Mouse (Mus musculus): ENCODE measurements around the gene Prickle2.

The Prickle2 gene

DNA sequence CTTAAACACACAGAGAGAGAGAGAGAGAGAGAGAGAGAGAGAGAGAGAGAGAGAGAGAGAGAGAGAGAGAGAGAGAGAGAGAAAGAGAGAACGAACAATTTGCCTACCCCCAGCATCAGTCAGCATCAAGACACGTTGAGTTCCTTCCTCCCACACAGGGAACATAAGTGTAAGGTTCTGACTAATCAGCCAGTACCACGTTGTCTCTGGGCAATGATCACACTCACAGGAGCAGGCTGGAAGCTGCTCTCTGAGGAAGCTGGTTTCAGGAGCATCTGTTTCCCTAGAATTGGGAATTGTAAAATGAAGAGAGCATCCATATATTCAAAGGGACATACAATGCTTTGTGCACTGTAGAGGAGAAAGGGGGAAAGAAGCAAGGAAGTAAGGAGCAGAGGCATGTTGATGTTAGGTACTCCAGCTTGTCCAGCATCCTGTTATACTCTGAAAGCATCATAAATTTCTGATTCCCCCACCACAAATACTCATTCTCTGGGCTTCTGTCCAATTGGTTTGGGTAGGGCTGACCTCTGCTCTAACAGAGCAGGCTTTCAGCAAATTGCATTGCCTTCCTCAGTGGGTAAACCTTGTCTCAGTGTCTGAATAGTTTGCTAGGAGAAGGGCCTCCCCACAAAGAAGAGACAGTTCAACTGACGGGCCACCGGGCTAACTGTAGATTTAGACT, 116.4 kb downstream of the Prickle2 start:
- no peak for DNase-seq (ENCODE audit: low spot score in 2 of 2)

DNA sequence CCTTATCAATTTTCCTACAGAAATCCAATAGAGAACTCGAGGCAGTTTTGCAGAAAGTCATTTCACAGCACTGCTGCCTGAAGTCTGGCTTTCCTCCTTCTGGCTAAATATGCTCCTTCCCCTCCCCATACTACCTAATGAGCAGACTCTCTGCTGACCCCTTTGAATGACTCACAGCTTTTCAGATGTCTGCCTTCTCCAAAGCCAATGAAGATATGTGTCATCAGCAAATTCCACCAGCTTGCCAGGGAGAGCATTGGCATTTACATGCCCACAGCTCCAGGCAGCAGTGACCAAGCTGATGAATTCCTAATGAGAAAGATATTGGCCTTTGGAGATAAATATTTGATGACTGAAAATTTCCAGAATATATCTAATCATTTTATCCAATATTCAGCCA, 121.9 kb downstream of the Prickle2 start:
- no peak for DNase-seq (ENCODE audit: low spot score in 2 of 2)

DNA sequence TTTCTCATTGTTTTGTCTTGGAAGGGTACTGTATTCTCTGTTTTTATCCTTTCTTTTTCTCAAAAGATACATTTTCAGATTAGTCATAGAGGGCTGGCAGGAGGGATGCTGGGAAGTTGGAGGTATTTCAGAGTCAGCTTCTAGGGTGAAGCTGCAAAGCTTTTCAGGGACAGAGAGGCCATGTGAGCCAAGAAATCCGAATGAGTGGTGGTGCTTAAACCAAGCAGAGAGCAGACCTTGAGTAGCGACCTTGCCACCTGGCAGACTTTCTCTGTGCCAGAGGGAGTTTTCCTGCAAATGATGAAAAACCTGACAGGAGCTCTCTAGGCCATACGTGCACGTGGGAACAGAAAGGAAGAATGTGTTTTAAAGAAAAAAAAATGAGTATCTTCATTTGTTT, 130.7 kb downstream of the Prickle2 start:
- no peak for DNase-seq (ENCODE audit: low spot score in 2 of 2)

DNA sequence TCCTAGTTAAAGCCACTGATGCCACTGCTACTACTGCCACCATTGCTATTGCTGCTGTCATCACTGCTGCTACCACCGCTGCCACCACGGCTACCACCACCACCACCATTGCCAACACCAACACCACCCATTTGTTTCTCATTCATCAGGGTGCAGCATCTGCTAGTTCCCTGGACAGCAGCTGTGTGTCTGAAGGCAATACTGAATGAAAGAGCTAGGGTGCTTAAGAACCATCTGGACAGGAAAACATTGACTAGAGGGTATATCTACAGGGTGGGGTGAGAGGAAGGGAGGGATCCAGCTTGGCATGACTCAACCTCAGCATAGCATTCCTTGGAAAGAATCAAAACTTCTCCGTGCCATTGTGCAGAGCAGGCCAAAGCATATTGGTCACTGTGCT, 133.8 kb downstream of the Prickle2 start:
- no peak for DNase-seq (ENCODE audit: low spot score in 2 of 2)

DNA sequence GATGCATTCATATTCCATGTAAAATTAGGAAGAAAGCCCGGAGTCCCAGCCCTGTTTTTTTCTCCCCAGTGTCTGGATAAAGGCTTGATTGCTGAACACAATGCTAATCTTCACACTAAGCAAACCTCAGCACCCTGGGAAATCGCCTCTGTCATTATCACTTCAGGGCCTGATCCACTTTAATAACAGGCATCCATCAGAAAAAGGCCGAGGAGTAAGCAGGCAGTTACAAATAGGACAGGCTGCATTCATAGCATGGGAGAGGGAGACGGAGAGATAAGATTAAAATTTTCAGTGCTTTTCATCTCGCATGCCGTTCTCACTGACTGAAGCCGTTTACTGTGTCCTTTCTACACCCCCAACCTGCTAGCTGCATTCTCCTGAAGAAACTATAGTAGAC, 135.9 kb downstream of the Prickle2 start:
- DNase-seq (ENCODE audit: low spot score in 2 of 2): no peak

DNA sequence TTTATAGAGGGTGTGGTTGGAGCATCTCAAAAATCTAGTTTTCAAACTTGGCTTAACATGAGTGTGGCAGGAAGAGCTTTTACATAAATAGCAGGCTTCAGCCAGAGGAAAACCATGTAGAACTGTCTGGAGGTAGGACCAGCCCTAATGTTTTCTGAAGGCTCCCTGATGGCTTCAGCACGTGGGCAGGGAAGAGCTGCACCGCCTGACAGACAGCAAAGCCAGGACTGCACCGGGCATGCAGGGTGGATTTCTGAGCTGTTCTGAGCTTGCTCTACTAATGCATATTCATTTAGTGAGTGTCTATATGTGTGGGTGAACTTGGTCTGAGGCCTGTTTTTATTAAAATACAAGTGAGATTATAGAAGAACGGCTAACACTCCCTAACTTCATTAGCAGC, 136.7 kb downstream of the Prickle2 start:
- DNase-seq (ENCODE audit: low spot score in 2 of 2): no peak

DNA sequence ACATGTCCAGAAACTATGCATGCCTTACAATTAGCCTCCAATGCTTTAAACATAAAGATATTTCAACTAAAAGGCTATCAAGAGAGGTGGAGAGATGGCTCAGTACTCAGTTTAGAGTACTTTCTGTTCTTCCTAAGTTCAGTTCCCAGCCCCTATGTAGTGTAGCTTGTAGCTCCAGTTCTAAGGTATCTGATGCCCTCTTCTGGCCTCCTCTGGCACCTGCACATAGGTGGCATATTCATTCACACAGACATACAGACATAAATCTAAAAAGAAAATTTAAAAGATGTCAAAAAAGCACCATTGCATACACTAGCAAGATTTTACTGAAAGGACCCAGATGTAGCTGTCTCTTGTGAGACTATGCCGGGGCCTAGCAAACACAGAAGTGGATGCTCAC, 146.7 kb downstream of the Prickle2 start:
- DNase-seq (ENCODE audit: low spot score in 2 of 2): no peak

DNA sequence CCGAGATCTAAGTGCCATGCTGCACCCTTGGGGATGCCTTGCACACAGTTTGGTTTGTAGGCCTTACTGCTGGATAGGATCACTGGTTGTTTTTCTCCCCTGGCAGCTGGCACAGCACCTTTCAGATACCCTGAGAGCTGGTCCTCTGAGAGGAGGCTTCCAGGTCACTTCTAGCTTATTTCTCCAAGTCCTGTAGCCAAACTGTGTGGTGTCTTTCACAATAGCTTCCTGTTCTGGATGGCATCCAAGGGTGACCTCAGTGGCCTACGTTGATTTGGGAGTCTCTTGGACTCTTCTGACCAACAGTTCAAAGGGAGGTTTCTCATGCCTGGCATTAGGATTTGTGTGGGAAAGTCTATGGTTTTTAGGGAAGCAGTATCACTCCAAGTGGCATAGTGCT, 150.3 kb downstream of the Prickle2 start:
- no peak for DNase-seq (ENCODE audit: low spot score in 2 of 2)

DNA sequence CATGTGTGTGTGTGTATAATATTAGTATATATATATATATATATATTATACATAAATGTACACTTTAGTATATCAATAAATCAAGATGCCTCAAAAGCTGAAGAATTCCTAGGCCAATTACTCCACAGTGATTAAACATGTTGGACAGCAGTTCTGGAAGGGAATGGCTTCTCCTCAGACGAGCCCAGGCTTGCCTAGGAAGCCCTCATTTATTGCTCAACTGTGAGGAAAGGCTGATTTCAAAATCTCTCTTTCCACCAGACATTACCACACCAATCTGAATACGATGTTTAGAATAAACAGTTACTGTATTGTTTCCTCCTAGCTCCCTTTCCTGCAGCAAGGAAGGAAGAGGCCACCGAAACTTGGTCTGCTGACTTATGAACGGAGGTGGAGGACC, 152.9 kb downstream of the Prickle2 start:
- no peak for DNase-seq (ENCODE audit: low spot score in 2 of 2)

DNA sequence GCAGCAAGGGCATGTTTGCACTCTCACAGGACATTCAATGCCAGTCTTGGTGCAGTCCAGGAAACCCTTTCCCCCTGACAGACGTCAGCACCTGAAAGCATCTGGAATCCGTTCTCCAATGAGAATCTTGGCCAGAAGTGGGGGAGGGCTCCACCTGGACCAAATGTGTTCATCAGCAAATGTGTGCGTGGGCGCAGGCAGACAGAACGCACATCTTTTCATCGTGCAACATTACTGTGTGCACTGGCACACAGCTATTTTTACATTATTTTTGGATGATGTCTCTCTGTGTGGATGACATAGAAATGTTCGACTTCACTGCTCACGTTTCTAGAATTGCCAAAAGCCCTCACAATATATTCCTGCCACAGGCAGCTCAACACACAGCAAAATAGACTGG, 156.7 kb downstream of the Prickle2 start:
- no peak for DNase-seq (ENCODE audit: low spot score in 2 of 2)

DNA sequence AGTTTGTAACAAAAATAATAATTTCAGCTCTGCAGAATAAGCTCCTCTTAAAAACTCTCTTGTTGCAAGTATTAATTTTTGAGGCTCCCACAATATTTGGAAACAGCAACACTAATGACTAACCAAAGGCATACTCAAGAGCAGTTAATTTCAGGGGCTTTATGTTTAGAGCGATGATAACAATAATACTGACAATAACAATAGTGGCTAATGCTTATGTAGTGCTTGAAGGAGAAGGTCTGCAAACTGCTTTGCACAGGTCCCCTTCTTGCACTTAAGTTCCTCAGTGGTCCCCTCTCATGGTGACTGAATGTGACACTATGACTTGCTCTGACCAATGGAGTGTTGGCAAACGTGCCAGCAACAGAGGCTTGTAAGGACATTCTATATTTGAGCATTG, 160.8 kb downstream of the Prickle2 start:
- DNase-seq (ENCODE audit: low spot score in 2 of 2): no peak

DNA sequence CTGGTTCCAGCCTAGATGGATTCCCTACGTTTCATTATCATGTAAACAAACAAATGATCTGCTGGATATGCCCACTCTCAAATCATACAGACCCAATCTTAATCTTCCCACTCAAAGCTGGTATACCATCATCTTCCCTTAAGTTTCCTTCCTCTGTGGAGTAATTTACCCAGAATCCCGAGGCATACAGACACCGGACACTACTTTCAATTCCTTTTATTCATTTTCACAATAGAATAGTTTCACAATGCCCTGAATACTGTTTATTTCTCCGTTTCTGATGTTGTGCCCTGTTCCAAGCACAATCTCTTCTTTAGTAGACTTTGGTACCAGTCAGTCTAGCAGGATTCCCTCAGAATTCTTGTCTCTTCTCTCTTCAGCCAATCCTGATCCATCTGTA, 162.1 kb downstream of the Prickle2 start:
- DNase-seq (ENCODE audit: low spot score in 2 of 2): no peak

DNA sequence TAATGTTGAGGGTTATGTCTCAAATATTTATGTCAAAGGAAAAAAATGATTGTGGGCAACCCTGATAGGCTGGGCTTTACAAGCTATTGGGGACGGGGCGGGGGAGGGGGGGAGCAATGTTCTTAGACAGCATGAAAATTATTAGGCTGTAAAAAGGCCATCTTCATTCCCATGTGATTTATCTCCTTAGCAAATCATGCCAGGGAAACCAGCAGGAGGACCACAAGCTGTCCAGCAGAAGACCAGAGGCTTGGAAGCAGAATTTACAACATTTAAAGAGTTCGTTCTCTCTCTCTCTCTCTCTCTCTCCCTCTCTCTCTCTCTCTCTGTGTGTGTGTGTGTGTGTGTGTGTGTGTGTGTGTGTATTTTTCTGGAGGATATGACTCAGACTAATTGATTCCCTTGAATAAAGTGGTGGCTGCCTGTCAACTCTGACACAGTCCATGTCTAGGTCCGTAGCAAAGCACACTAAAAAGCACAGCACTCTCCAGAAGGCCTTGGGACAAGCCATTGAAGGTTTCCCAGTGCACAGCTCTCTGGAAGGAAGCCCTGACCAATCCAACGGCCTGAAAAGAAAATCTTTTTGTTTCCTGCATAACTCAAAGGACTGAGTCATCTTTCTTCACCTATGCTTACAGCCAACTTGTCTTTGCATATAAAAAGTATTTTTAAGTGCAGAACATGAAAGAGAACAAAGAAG, 163.4 kb downstream of the Prickle2 start:
- DNase-seq (ENCODE audit: low spot score in 2 of 2): no peak

DNA sequence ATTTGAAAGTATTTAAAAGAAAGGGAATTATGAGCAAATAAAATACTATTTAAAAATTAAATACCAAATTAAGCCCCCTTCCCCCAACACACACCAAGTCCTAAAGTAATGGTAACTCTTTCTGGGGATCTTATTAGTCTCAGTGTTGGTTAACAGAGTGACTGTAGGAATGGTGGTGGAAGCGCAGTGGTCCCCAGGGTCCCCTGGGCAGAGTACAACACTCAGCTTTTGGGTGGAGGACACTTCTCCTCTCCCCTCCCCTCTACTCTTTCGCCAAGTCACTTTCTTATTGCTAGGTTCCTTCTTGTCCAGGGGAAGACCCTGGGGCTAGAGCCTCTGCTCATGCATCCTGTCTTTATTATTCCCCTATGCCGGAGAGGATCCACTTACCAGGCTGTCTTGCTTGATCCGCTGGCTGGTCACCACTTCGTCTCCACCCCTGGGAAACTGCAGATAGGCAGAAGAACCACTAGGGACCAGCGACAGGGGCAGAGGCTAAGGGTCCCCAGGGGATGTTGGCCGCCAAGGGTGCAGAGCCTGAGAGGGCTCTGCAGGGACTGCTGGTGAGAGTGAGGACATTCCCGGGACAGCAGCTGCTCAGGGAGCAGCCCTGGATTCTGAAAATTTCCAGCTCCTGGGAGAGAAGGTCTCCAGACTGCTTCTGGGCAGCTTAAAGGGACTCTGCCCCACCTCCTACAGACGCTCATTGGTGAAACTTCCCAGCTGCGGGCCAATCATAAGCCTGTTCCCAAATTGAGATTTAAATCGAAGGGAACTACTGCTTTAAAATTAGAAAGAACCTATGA, 171.5 kb downstream of the Prickle2 start:
- DNase-seq (ENCODE audit: low spot score in 2 of 2): peak in 1 of 2 experiments; percentile 27

DNA sequence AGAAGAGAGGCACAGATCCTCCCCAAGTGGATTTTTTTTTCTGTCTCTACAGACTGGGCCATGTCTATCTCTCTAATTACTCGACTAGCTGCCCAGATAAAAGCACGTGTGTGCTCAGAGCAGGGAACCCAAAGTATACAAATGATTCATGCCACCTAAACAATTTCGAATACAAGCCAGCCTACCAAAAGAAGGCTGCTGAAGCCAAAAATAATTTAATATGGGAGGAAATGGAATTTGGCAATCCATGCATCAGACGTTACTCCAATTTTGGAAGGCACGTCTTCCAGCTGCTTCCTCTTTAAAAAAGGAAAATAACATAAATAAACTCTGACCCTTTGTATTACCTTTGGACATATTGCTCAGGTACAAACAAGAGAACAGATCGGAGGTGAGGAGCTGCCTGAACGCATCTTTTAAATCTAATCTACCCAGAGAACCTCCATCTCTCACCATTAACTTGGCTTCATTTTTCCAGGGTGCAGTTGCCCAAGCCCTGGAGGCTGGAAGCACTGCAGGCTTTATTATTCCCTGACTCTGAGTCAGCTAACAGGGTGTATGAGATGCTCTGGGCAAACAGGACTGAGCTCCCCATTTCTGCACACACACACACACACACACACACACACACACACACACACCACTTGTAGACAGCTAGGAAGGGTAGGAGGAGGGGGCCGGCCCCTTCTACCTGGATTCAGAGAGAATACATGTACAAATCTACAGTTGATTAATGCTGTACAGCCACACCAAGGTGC, 172.5 kb downstream of the Prickle2 start:
- DNase-seq (ENCODE audit: low spot score in 2 of 2): no peak

DNA sequence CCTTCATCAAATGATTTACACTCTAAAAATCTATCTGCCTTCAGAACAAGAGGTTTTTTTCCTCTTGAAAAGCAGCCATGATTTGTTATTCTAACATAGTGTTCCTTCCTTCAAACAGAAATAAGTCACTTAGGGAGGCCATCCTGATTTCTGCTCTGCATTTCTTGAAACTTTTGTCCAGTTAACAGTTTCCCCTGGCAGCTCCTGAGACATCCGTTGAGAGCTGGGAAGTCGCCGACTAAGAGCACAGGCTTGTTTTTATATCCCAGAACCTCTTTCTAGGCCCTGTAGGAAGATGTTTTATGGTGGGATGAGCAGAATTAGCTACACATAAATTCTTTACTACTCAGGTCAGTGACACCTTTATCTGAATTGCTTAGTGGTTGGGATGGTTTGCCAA, 173.1 kb downstream of the Prickle2 start:
- DNase-seq (ENCODE audit: low spot score in 2 of 2): no peak

DNA sequence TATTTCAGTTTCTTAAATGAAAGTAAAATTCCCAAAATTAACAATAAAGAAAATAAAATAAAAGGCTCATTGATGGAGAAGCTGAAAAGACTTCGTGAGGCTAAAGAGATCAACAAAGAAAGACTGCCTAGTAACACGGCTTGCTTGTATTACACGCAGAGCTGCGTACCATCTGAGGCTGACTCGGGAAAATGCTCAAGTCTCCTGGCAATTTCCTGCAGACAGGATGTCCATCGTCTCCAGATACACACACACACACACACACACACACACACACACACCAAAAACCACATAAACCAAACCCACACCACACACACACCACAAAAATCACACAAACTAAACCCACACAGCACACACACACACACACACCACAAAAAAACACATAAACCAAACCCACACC, 173.6 kb downstream of the Prickle2 start:
- DNase-seq (ENCODE audit: low spot score in 2 of 2): no peak

DNA sequence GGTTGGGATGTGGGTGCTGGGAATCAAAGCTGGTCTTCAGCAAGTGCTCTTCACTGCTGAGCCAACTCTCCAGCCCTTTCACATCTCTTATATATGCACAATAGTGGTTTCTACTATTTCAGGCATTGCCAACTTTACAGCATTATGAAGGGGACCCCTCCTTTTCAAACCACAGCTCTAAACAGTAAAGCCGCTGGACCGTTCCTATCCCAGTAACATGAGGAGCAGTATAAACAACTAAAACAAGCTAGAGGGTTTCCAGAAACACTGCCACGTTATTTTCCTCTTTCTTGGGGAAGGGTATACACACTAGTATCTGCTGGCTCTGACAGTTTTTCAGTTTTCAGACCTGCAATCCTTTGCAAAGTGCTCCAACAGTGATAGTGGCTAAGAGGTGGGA, 179.7 kb downstream of the Prickle2 start:
- DNase-seq (ENCODE audit: low spot score in 2 of 2): no peak

DNA sequence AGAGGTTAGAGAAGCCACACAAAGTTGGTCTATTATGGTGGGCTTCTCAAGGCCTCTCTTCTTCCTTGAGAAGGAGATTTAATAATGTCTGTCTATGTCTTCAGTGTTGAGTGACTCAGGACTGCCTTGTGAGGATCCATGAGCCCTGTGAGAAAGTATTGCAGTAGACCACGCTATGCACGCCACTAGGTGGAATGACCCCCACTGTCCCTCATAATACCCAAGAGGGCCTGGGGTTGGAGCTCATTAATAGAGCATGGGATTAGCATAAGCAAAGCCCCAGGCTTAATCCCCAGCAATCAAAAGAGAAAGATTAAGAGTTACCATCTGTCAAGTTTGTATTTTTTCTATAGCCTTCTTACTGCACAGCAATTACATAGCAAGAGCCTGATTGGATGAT, 180.3 kb downstream of the Prickle2 start:
- no peak for DNase-seq (ENCODE audit: low spot score in 2 of 2)

DNA sequence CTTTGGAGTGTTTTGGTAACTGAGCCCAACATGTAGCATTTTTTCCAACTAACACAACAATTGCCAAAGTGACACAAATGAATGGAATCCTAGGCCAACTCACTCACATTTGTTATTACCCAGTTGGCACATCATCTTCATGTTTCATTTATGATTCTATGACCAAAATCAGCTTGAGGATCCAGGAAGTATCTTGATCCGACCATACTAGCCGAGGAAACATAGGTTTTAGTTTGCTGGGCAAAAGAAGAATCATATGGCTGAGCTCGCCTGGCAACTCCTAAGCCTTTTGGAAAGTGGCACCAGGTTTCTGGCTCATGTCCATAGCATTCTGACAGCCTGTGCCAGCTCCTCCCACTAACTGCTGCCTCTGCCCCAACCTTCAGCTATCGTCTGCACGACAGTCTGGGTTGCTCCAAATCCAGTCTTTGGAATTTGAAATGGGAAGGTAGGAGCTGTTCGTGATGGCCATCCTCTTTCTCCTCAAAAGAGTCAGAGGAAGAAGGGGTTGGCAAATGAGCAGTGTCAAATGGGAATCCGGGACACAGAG, 184.4 kb downstream of the Prickle2 start:
- DNase-seq (ENCODE audit: low spot score in 2 of 2): peak; percentile 27 to 80

DNA sequence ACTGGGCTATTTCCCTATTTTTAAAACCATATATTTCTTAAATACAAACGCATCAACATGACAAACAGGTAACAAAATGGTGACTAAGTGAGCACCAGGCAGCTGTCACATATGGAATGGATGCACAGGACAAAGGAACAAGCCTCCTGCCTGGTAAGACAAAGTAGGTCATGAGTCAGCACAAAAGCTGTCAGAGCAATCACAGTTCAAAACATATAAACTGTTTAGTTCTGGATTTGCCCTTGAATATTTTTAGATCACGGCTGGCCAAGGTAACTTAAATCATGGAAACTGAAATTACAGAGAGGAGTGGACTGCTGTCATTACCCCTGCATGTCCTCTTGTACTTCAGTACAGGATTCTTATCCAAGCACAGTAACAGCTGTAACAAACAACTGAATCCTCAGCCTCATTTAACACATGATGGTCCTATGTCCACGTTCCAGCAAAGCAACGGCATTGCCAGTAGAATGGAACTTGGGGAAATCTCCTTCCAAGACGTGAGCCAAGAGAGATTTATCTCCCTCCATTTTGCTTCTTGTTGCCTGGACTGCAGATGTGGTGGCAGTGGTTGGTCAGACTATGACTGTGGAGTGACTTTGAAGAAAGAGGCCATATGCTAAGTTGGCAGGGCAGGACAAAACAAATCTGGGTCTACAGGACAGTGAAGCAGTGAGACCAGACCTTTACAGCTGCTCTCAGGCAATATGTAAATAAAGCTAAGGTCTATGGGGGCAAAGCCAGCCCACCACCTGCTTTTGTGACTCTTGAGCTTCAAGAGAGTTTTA, 185.7 kb downstream of the Prickle2 start:
- DNase-seq (ENCODE audit: low spot score in 2 of 2): no peak
